Mouse (Mus musculus): Measurements from ENCODE around the gene Hipk1. TPM values are rescaled to one million over a fixed set of nuclear protein-coding genes. Genes with fewer than 3 reads are reported as not detected.

Gene Hipk1
- polyA plus RNA-seq, 1 experiment from 2014 or later, result 8.3 TPM

GRCm38 (mm10) chr3:103789891-103790345, 1.4 kb downstream of the Hipk1 start:
- DNase-seq (peak; percentile 58), ATAC-seq (peak; percentile 7; the same call in 1 of the 2 replicates)
- Histone ChIP-seq H3K4me1 (ENCODE audit: insufficient read depth) (peaks cover 47% of the 10 kb centered on the region), H3K9me3 (ENCODE audit: low read length) (no peaks in the 10 kb centered on the region), H3K27ac (ENCODE audit: low read depth) (peak overlapping the region; percentile 97), H3K36me3 (replicated peaks; ENCODE audit: insufficient read depth, low read length) (no peaks in the 10 kb centered on the region; the same call in 1 of the 2 replicates), H3K27me3 (ENCODE audit: insufficient read depth, low read length) (no peaks in the 10 kb centered on the region), H3K4me3 (ENCODE audit: low read depth, low read length) (peak overlapping the region; percentile 91), H3K4me2 (ENCODE audit: low read depth, low read length) (peak overlapping the region; percentile 71), H3K9ac (replicated peaks) (peak overlapping the region; percentile 99)
- WGBS (ENCODE audit: insufficient replicate concordance), result 1% methylated on average over 14 of the region's 14 CpGs
- TF ChIP-seq EP300 (IDR thresholded peaks at IDR 0.05; ENCODE audit: low read depth) (no peak), CTCF (IDR thresholded peaks at IDR 0.05; ENCODE audit: low read depth) (no peak)

DNA sequence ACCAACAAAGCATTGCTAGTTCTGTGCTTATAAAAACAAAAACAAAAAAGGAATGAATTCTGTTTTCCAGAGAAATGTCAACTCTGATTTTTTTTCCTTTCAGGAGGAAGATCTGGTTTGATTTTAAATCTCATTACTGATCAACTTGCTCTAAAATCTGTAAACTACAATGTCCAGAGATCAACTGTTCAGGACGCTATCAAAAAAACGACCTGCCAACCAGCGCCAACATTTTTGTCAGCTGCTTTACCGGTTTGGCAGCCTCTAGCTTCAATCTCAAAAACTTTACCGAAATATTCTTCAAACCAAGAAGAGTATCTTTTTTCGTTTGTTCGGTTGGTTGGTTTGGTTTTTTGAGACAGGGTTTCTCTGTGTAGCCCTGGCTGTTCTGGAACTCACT, 2.3 kb downstream of the Hipk1 start:
- Histone ChIP-seq H3K36me3 (replicated peaks; ENCODE audit: insufficient read depth, low read length) (peaks cover 1% of the 10 kb centered on the region; the same call in 1 of the 2 replicates), H3K4me1 (ENCODE audit: insufficient read depth) (peaks cover 55% of the 10 kb centered on the region), H3K9ac (replicated peaks) (peak overlapping the region; percentile 99), H3K4me3 (ENCODE audit: low read depth, low read length) (peak overlapping the region; percentile 91), H3K4me2 (ENCODE audit: low read depth, low read length) (peak overlapping the region; percentile 71), H3K27me3 (ENCODE audit: insufficient read depth, low read length) (no peaks in the 10 kb centered on the region), H3K27ac (ENCODE audit: low read depth) (peak overlapping the region; percentile 97), H3K9me3 (ENCODE audit: low read length) (no peaks in the 10 kb centered on the region)
- DNase-seq (no peak), ATAC-seq (no peak)
- WGBS (ENCODE audit: insufficient replicate concordance), result 68% methylated on average over 7 of the region's 7 CpGs
- TF ChIP-seq CTCF (IDR thresholded peaks at IDR 0.05; ENCODE audit: low read depth) (no peak), EP300 (IDR thresholded peaks at IDR 0.05; ENCODE audit: low read depth) (no peak)

DNA sequence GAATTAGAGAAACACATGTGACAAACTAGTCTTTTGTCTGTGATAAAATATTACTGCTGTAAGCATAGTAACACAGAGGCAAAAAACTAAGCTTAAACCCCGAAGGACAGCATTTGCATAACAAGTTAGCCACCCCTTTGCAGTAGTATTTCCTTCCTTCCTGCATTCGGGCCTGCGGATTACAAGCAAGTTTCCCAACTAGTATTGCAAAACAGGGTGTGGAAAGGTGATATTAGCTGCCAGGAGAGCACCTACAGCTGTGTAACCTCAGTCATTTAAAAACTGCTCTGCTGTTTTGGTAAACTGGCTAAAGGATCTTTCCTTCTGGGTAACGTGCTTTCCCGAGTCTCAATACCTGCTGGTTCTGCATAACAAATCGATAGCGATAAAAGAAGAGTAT, 4.1 kb downstream of the Hipk1 start:
- peak overlapping the region; percentile 71 for H3K4me2 ChIP-seq (ENCODE audit: low read depth, low read length)
- no peaks in the 10 kb centered on the region for H3K9me3 ChIP-seq (ENCODE audit: low read length)
- H3K9ac ChIP-seq (replicated peaks), result no peak overlapping the region; the same call in 1 of the 2 replicates
- WGBS (ENCODE audit: insufficient replicate concordance), result 35% methylated on average over 7 of the region's 7 CpGs
- H3K27me3 ChIP-seq (ENCODE audit: insufficient read depth, low read length), result no peaks in the 10 kb centered on the region
- H3K4me1 ChIP-seq (ENCODE audit: insufficient read depth), result peaks cover 59% of the 10 kb centered on the region
- DNase-seq (no peak), ATAC-seq (no peak)
- peak overlapping the region; percentile 50 for H3K27ac ChIP-seq (ENCODE audit: low read depth)
- H3K36me3 ChIP-seq (replicated peaks; ENCODE audit: insufficient read depth, low read length), result peaks cover 3% of the 10 kb centered on the region; the same call in 1 of the 2 replicates
- peak overlapping the region; percentile 19; the same call in 1 of the 2 replicates for H3K4me3 ChIP-seq (ENCODE audit: low read depth, low read length)
- TF ChIP-seq CTCF (IDR thresholded peaks at IDR 0.05; ENCODE audit: low read depth) (no peak), EP300 (IDR thresholded peaks at IDR 0.05; ENCODE audit: low read depth) (peak; percentile 44; the same call in 1 of the 2 replicates)

GRCm38 (mm10) chr3:103782844-103783609, 8.3 kb downstream of the Hipk1 start:
- Histone ChIP-seq H3K9me3 (ENCODE audit: low read length) (no peaks in the 10 kb centered on the region), H3K9ac (replicated peaks) (no peak overlapping the region), H3K27me3 (ENCODE audit: insufficient read depth, low read length) (no peaks in the 10 kb centered on the region), H3K27ac (ENCODE audit: low read depth) (no peak overlapping the region), H3K36me3 (replicated peaks; ENCODE audit: insufficient read depth, low read length) (peaks cover 14% of the 10 kb centered on the region), H3K4me2 (ENCODE audit: low read depth, low read length) (no peak overlapping the region), H3K4me1 (ENCODE audit: insufficient read depth) (peaks cover 67% of the 10 kb centered on the region), H3K4me3 (ENCODE audit: low read depth, low read length) (no peak overlapping the region)
- TF ChIP-seq EP300 (IDR thresholded peaks at IDR 0.05; ENCODE audit: low read depth) (no peak), CTCF (IDR thresholded peaks at IDR 0.05; ENCODE audit: low read depth) (no peak)
- WGBS (ENCODE audit: insufficient replicate concordance), result 46% methylated on average over 4 of the region's 4 CpGs
- no peak for DNase-seq
- no peak for ATAC-seq

DNA sequence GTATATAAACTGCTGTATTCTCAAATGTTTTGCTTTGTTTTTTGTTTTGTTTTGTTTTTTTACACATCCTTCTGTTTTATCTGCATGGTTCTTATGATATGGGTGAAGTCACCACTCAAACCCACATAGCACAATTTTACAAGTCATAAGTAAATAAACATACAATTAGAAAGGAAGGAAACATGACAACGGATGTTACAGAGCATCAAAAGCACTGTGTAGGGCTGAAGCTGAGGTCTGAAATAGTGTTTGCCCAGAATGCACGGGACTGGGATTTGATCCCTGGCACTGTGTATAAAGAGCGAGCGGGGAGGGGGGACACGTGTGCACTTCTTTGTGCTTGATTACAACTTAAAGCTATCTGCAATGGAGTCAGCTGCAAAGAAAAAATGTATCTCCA, 10.6 kb downstream of the Hipk1 start:
- H3K4me2 ChIP-seq (ENCODE audit: low read depth, low read length), result no peak overlapping the region
- ATAC-seq, result no peak
- peaks cover 52% of the 10 kb centered on the region for H3K4me1 ChIP-seq (ENCODE audit: insufficient read depth)
- no peak for TF ChIP-seq EP300 (IDR thresholded peaks at IDR 0.05; ENCODE audit: low read depth)
- TF ChIP-seq CTCF (IDR thresholded peaks at IDR 0.05; ENCODE audit: low read depth), result no peak
- no peak for DNase-seq
- no peak overlapping the region for H3K9ac ChIP-seq (replicated peaks)
- WGBS (ENCODE audit: insufficient replicate concordance), result 72% methylated on average over 5 of the region's 5 CpGs
- no peaks in the 10 kb centered on the region for H3K27me3 ChIP-seq (ENCODE audit: insufficient read depth, low read length)
- H3K27ac ChIP-seq (ENCODE audit: low read depth), result no peak overlapping the region
- no peaks in the 10 kb centered on the region for H3K9me3 ChIP-seq (ENCODE audit: low read length)
- no peak overlapping the region for H3K4me3 ChIP-seq (ENCODE audit: low read depth, low read length)
- peaks cover 33% of the 10 kb centered on the region for H3K36me3 ChIP-seq (replicated peaks; ENCODE audit: insufficient read depth, low read length)

DNA sequence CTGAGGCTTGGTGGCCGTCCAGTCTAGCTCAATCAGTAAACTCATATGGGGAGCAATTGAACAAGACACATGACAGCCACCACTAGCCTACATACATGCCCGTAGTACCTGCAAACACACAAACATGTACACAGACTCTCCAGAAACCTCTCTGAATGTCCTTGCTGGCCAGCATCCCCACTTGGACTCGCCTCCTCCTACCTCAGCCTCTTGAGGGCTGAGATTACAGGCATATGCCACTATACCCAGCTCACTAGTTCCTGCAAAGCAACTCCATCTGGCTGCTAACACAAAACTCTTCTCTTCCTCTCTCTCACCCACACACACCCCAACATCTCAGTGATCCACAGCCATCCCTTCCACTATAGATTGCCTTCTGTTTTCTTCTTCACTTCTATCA, 11.1 kb downstream of the Hipk1 start:
- Histone ChIP-seq H3K9me3 (ENCODE audit: low read length) (no peaks in the 10 kb centered on the region), H3K9ac (replicated peaks) (no peak overlapping the region), H3K4me1 (ENCODE audit: insufficient read depth) (peaks cover 49% of the 10 kb centered on the region), H3K36me3 (replicated peaks; ENCODE audit: insufficient read depth, low read length) (peaks cover 38% of the 10 kb centered on the region), H3K27me3 (ENCODE audit: insufficient read depth, low read length) (no peaks in the 10 kb centered on the region), H3K27ac (ENCODE audit: low read depth) (no peak overlapping the region), H3K4me2 (ENCODE audit: low read depth, low read length) (no peak overlapping the region), H3K4me3 (ENCODE audit: low read depth, low read length) (no peak overlapping the region)
- ATAC-seq (no peak), DNase-seq (no peak)
- 77% methylated on average over 3 of the region's 3 CpGs for WGBS (ENCODE audit: insufficient replicate concordance)
- TF ChIP-seq CTCF (IDR thresholded peaks at IDR 0.05; ENCODE audit: low read depth) (no peak), EP300 (IDR thresholded peaks at IDR 0.05; ENCODE audit: low read depth) (no peak)

Data from liver, postnatal 0 days (tissue).